Mouse (Mus musculus): ENCODE results near the gene Wwtr1. TPM values are rescaled to one million over a fixed set of nuclear protein-coding genes. Genes with fewer than 3 reads are reported as not detected.
A peak's percentile ranks its signal among the peaks of the same experiment; 100 is the strongest.

The Wwtr1 gene
- polyA plus RNA-seq, 1 experiment = 0.16 TPM

- no peak for TF ChIP-seq POLR2A (IDR thresholded peaks at IDR 0.05; ENCODE audit: borderline replicate concordance, low read depth, low read length)
- no peak for TF ChIP-seq CTCF (IDR thresholded peaks at IDR 0.05; ENCODE audit: low read depth, low read length)
- Histone ChIP-seq H3K27ac (ENCODE audit: insufficient read depth, low read depth, low read length) (peak overlapping the region; percentile 4; the same call in 1 of the 2 replicates), H3K4me3 (ENCODE audit: insufficient read depth, low read length) (no peak overlapping the region), H3K4me1 (ENCODE audit: control insufficient read depth, insufficient read depth, low read length) (peaks cover 9% of the 10 kb centered on the region)
Observed at GRCm38 (mm10) chr3:57435364-57435763, 140.3 kb downstream of the Wwtr1 start.

GRCm38 (mm10) chr3:57431706-57432105, 144.0 kb downstream of the Wwtr1 start:
- no peak for TF ChIP-seq CTCF (IDR thresholded peaks at IDR 0.05; ENCODE audit: low read depth, low read length)
- no peak for TF ChIP-seq POLR2A (IDR thresholded peaks at IDR 0.05; ENCODE audit: borderline replicate concordance, low read depth, low read length)
- Histone ChIP-seq H3K27ac (ENCODE audit: insufficient read depth, low read depth, low read length) (no peak overlapping the region), H3K4me1 (ENCODE audit: control insufficient read depth, insufficient read depth, low read length) (peaks cover 9% of the 10 kb centered on the region), H3K4me3 (ENCODE audit: insufficient read depth, low read length) (no peak overlapping the region)

DNA sequence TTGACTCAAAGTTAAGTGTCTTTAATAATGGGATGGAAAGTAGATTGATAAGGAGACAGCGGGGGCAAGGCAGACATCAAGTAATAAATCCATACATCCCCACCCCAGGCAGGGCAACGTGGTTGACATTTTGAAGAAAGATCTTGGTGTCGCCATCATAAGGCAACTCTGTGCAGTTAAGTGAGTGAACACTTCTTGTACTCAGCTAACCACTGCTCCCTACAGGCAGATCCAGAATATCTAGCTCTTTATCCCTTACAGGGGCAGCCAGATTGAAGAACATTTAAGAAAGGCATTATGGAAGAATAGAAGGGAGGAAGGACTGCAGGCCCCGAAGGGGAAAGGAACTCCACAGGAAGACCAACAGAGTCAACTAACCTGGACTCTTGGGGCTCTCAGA, 146.2 kb downstream of the Wwtr1 start:
- H3K4me1 ChIP-seq (ENCODE audit: control insufficient read depth, insufficient read depth, low read length) = no peaks in the 10 kb centered on the region
- no peak overlapping the region for H3K4me3 ChIP-seq (ENCODE audit: insufficient read depth, low read length)
- no peak overlapping the region for H3K27ac ChIP-seq (ENCODE audit: insufficient read depth, low read depth, low read length)
- TF ChIP-seq POLR2A (IDR thresholded peaks at IDR 0.05; ENCODE audit: borderline replicate concordance, low read depth, low read length) (no peak), CTCF (IDR thresholded peaks at IDR 0.05; ENCODE audit: low read depth, low read length) (no peak)

DNA sequence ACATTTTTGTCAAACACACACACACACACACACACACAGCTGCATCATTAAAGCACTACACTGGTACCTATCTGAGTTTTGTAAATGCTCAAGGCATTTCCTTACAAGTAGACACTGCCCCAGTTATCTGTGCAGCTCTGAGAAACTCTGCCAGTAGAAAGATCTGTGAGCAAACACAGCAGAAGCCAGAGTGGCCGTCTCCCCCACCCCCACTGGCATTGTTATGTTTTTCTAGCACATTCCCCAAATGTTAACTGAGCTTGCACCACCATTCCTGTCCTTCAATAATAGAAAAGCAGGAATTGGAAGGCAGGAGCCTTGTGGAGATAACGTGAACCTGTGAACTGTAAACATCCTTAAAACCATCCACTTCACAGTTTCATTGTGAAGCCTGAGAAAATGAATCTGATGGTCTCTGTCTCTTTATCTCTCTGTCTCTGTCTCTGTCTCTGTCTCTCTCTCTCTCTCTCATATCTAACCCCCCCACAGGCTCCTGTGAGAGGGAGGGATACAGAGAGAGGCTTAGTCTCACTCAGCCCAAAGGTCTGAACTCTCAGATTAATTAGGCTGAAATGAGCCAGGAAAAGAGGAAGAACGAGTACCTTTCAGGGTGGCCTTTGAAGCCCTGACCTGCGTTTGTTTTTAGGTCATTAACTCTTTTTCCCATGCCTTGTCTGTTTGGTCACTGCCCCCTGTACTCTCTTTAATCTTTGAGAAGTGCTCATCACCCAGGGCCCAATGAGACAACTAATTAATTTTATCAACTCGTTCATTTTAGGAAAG, 146.8 kb downstream of the Wwtr1 start:
- Histone ChIP-seq H3K4me1 (ENCODE audit: control insufficient read depth, insufficient read depth, low read length) (no peaks in the 10 kb centered on the region), H3K27ac (ENCODE audit: insufficient read depth, low read depth, low read length) (no peak overlapping the region), H3K4me3 (ENCODE audit: insufficient read depth, low read length) (no peak overlapping the region)
- no peak for TF ChIP-seq CTCF (IDR thresholded peaks at IDR 0.05; ENCODE audit: low read depth, low read length)
- no peak for TF ChIP-seq POLR2A (IDR thresholded peaks at IDR 0.05; ENCODE audit: borderline replicate concordance, low read depth, low read length)

GRCm38 (mm10) chr3:57426351-57426750, 149.4 kb downstream of the Wwtr1 start:
- TF ChIP-seq POLR2A (IDR thresholded peaks at IDR 0.05; ENCODE audit: borderline replicate concordance, low read depth, low read length) (no peak), CTCF (IDR thresholded peaks at IDR 0.05; ENCODE audit: low read depth, low read length) (no peak)
- no peak overlapping the region for H3K27ac ChIP-seq (ENCODE audit: insufficient read depth, low read depth, low read length)
- H3K4me1 ChIP-seq (ENCODE audit: control insufficient read depth, insufficient read depth, low read length) = no peaks in the 10 kb centered on the region
- no peak overlapping the region for H3K4me3 ChIP-seq (ENCODE audit: insufficient read depth, low read length)

DNA sequence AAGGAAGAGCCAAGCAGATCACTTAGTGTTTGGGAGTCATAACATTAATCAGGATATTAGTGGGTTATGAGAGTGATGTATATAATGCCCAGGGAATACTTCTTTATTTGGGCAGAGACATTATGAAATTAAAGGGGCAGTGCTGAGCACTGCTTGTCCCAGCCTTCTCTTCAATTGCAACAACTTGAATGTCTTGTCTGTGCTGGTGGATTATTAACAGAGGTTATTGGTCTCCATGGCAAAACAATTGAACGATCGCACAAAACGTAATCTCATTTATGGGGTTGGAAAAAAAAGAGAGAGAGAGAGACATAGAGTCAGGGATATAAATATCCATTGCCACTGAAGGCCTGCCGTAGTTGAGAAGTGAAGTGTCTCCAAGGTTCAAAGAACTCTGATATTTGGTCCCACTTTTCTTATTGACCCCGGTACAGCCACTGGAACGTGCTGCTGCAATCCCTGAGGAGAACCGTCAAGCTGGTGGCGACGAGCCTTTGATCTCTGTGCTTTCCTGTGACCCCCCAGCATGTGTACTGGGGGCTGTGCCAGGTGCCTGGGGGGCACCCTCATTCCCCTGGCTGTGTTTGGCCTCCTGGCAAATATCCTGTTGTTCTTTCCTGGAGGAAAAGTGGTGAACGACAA, 150.5 kb downstream of the Wwtr1 start, which contains the start of gene Tm4sf4:
Gene Tm4sf4, plus strand, starts transcription at position 226 of the 642 bp plus-strand sequence.
- no peaks in the 10 kb centered on the region for H3K4me1 ChIP-seq (ENCODE audit: control insufficient read depth, insufficient read depth, low read length)
- no peak within 1 kb of the TSS for H3K4me3 ChIP-seq (ENCODE audit: insufficient read depth, low read length)
- H3K27ac ChIP-seq (ENCODE audit: insufficient read depth, low read depth, low read length) = no peak within 1 kb of the TSS
- no peak for TF ChIP-seq POLR2A (IDR thresholded peaks at IDR 0.05; ENCODE audit: borderline replicate concordance, low read depth, low read length)
- no peak for TF ChIP-seq CTCF (IDR thresholded peaks at IDR 0.05; ENCODE audit: low read depth, low read length)

GRCm38 (mm10) chr3:57420660-57421059, 155.1 kb downstream of the Wwtr1 start:
- H3K27ac ChIP-seq (ENCODE audit: insufficient read depth, low read depth, low read length) = no peak overlapping the region
- H3K4me3 ChIP-seq (ENCODE audit: insufficient read depth, low read length) = no peak overlapping the region
- no peak for TF ChIP-seq POLR2A (IDR thresholded peaks at IDR 0.05; ENCODE audit: borderline replicate concordance, low read depth, low read length)
- no peak for TF ChIP-seq CTCF (IDR thresholded peaks at IDR 0.05; ENCODE audit: low read depth, low read length)
- no peaks in the 10 kb centered on the region for H3K4me1 ChIP-seq (ENCODE audit: control insufficient read depth, insufficient read depth, low read length)

- TF ChIP-seq CTCF (IDR thresholded peaks at IDR 0.05; ENCODE audit: low read depth, low read length) (no peak), POLR2A (IDR thresholded peaks at IDR 0.05; ENCODE audit: borderline replicate concordance, low read depth, low read length) (no peak)
- Histone ChIP-seq H3K4me3 (ENCODE audit: insufficient read depth, low read length) (no peak overlapping the region), H3K4me1 (ENCODE audit: control insufficient read depth, insufficient read depth, low read length) (no peaks in the 10 kb centered on the region), H3K27ac (ENCODE audit: insufficient read depth, low read depth, low read length) (no peak overlapping the region)
Observed at GRCm38 (mm10) chr3:57420233-57420632, 155.5 kb downstream of the Wwtr1 start.

GRCm38 (mm10) chr3:57411535-57411934, 164.2 kb downstream of the Wwtr1 start:
- Histone ChIP-seq H3K4me1 (ENCODE audit: control insufficient read depth, insufficient read depth, low read length) (no peaks in the 10 kb centered on the region), H3K27ac (ENCODE audit: insufficient read depth, low read depth, low read length) (no peak overlapping the region), H3K4me3 (ENCODE audit: insufficient read depth, low read length) (no peak overlapping the region)
- TF ChIP-seq CTCF (IDR thresholded peaks at IDR 0.05; ENCODE audit: low read depth, low read length) (no peak), POLR2A (IDR thresholded peaks at IDR 0.05; ENCODE audit: borderline replicate concordance, low read depth, low read length) (no peak)

Other genes with a start within 250 kb of the Wwtr1 start
- not detected in 2 replicates for gene Tm4sf4, start 150.6 kb downstream of the Wwtr1 start, polyA plus RNA-seq (2012; ENCODE audit: insufficient read depth, insufficient read length, missing spikeins)
- 34.5 and 38.6 TPM in 2 replicates for gene Commd2, start 75.8 kb upstream of the Wwtr1 start, polyA plus RNA-seq (2012; ENCODE audit: insufficient read depth, insufficient read length, missing spikeins)
- 0.39 TPM in 1 of 2 replicates, not detected in the other for gene Ankub1, start 116.9 kb upstream of the Wwtr1 start, polyA plus RNA-seq (2012; ENCODE audit: insufficient read depth, insufficient read length, missing spikeins)
- gene Rnf13, start 160.2 kb upstream of the Wwtr1 start, polyA plus RNA-seq (2012; ENCODE audit: insufficient read depth, insufficient read length, missing spikeins) = 281 and 313 TPM in 2 replicates